Mouse (Mus musculus) ES-E14 (cell line): Measurements from ENCODE around the gene Clybl. TPM values are rescaled to one million over a fixed set of nuclear protein-coding genes. Genes with fewer than 3 reads are reported as not detected.
A peak's percentile ranks its signal among the peaks of the same experiment; 100 is the strongest.

Source experiments
- DNase-seq: peaks from one replicate; pipeline ENCODE4 v3.0.0-alpha.2; 2013; ENCODE audit warnings: low read depth, low spot score
- H3K27ac ChIP-seq: 2 replicates; pipeline ENCODE4 v1.5.1; 2012; ENCODE audit warnings: low read depth, mild to moderate bottlenecking, low read length, moderate library complexity, mixed read lengths; ENCODE audit not compliant: poor library complexity, insufficient read depth, severe bottlenecking
- H3K36me3 ChIP-seq: 2 replicates; pipeline ENCODE4 v1.6.1; 2012; ENCODE audit warnings: mild to moderate bottlenecking, low read length, moderate library complexity, mixed read lengths; ENCODE audit not compliant: control insufficient read depth, poor library complexity, insufficient read depth, severe bottlenecking
- H3K4me1 ChIP-seq, 2 experiments: fragments of 150-350 bp in 1 of 2; sonication (generic) in 1 of 2; 2 replicates each; pipeline ENCODE4 v1.6.1; 2012; ENCODE audit warnings: low read length in 2 of 2, mild to moderate bottlenecking in 1 of 2, mixed read lengths in 1 of 2; ENCODE audit not compliant: control insufficient read depth in 2 of 2, insufficient read depth in 2 of 2, poor library complexity in 1 of 2
- H3K4me3 ChIP-seq, 2 experiments: fragments of 150-350 bp in 1 of 2; sonication (generic) in 1 of 2; 2 replicates each; pipeline ENCODE4 v1.5.1; 2012; ENCODE audit warnings: low read length in 2 of 2, low read depth in 1 of 2, mild to moderate bottlenecking in 1 of 2, mixed read lengths in 1 of 2; ENCODE audit not compliant: insufficient read depth in 1 of 2, poor library complexity in 1 of 2, severe bottlenecking in 1 of 2
- H3K9ac ChIP-seq: 2 replicates; pipeline ENCODE4 v1.6.1; 2012; ENCODE audit warnings: low read depth, mild to moderate bottlenecking, low read length, mixed read lengths; ENCODE audit not compliant: poor library complexity, insufficient read depth, severe bottlenecking
- H3K9me3 ChIP-seq: fragments of 150-350 bp; sonication (generic); 2 replicates; pipeline ENCODE4 v1.6.1; 2012; ENCODE audit warnings: low read depth, mild to moderate bottlenecking, low read length; ENCODE audit not compliant: control insufficient read depth, insufficient read depth
- CHD2 ChIP-seq: IDR thresholded peaks from 2 replicates; pipeline ENCODE4 v1.6.1; 2014; ENCODE audit warnings: mild to moderate bottlenecking, low read depth, low read length, inconsistent platforms
- HCFC1 ChIP-seq: IDR thresholded peaks from 2 replicates; pipeline ENCODE4 v1.6.1; 2012; ENCODE audit warnings: low read length, inconsistent platforms, borderline replicate concordance; ENCODE audit not compliant: insufficient read depth
- MAFK ChIP-seq: IDR thresholded peaks from 2 replicates; pipeline ENCODE4 v1.6.1; 2014; ENCODE audit warnings: mild to moderate bottlenecking, low read depth, low read length, inconsistent platforms; ENCODE audit not compliant: insufficient read depth
- ZC3H11A ChIP-seq: IDR thresholded peaks from 2 replicates; pipeline ENCODE4 v1.6.1; 2012; ENCODE audit warnings: low read depth, mild to moderate bottlenecking, inconsistent platforms, low read length, borderline replicate concordance
- ZNF384 ChIP-seq: IDR thresholded peaks from 2 replicates; pipeline ENCODE4 v1.6.1; 2012; ENCODE audit warnings: low read depth, low read length, inconsistent platforms
- in situ Hi-C, 2 experiments: fragments of 600-800 bp; cut with MboI; formaldehyde crosslinking; loops; one replicate each; pipeline ENCODE4 v1.15.1; 2025; ENCODE audit warnings: low sequenced_read_pairs in 2 of 2, inconsistent platforms in 1 of 2; ENCODE audit not compliant: unreplicated experiment in 2 of 2
- total RNA-seq: library from RNA; depleted of rRNA; stranded (reverse); fragments of 300-350 nt; gene quantifications from 2 replicates; pipeline ENCODE4 v1.2.3, GENCODE M21; 2012

Gene Clybl
- total RNA-seq, 1 experiment: 2.6 TPM

- H3K4me3 ChIP-seq: no peak overlapping the region
- peak; percentile 87 for DNase-seq
- no peak for TF ChIP-seq ZC3H11A
- 0 out of 2 replicates have a peak, but pooled peaks have one; percentile 28 for TF ChIP-seq MAFK
- no peak for TF ChIP-seq ZNF384
- TF ChIP-seq HCFC1: no peak
- TF ChIP-seq CHD2: 0 out of 2 replicates have a peak, but pooled peaks have one; percentile 16
- in situ Hi-C loops: no loop called here
- peaks cover 12 to 21% of the 10 kb centered on the region in 2 experiments for H3K4me1 ChIP-seq
- H3K36me3 ChIP-seq: no peaks in the 10 kb centered on the region; the same call in 1 of the 2 replicates
- H3K9ac ChIP-seq: no peak overlapping the region
- H3K9me3 ChIP-seq: no peaks in the 10 kb centered on the region
- H3K27ac ChIP-seq: peak overlapping the region; percentile 58
Observed at GRCm38 (mm10) chr14:122341591-122342360, 160.3 kb downstream of the Clybl start.

- Histone ChIP-seq H3K27ac (no peak overlapping the region), H3K9me3 (no peaks in the 10 kb centered on the region), H3K9ac (no peak overlapping the region), H3K36me3 (no peaks in the 10 kb centered on the region), H3K4me1 (peaks cover 12 to 18% of the 10 kb centered on the region in 2 experiments), H3K4me3 (no peak overlapping the region)
- no peak for DNase-seq
- TF ChIP-seq ZC3H11A: no peak
- no peak for TF ChIP-seq ZNF384
- no peak for TF ChIP-seq MAFK
- in situ Hi-C loops: no loop called here
Observed at GRCm38 (mm10) chr14:122344272-122345224, 163.0 kb downstream of the Clybl start.

- in situ Hi-C loops: no loop called here
- H3K4me1 ChIP-seq: peaks cover 0 to 2% of the 10 kb centered on the region in 2 experiments; a peak in 1 of 4 replicates
- no peak for DNase-seq
- no peaks in the 10 kb centered on the region for H3K9me3 ChIP-seq
- no peak for TF ChIP-seq ZC3H11A
- TF ChIP-seq HCFC1: no peak
- TF ChIP-seq CHD2: no peak
- no peak for TF ChIP-seq ZNF384
- no peak for TF ChIP-seq MAFK
- H3K27ac ChIP-seq: no peak overlapping the region; the same call in 1 of the 2 replicates
- H3K36me3 ChIP-seq: no peaks in the 10 kb centered on the region
- H3K4me3 ChIP-seq: no peak overlapping the region
- H3K9ac ChIP-seq: no peak overlapping the region
Observed at GRCm38 (mm10) chr14:122348069-122348468, 166.6 kb downstream of the Clybl start.

- TF ChIP-seq MAFK (no peak), ZNF384 (no peak), CHD2 (no peak), HCFC1 (no peak), ZC3H11A (no peak)
- no peaks in the 10 kb centered on the region for H3K36me3 ChIP-seq
- H3K27ac ChIP-seq: no peak overlapping the region
- in situ Hi-C loops: no loop called here
- peaks cover 0 to 4% of the 10 kb centered on the region in 2 experiments; a peak in 1 of 4 replicates for H3K4me1 ChIP-seq
- no peak overlapping the region for H3K9ac ChIP-seq
- DNase-seq: no peak
- no peaks in the 10 kb centered on the region for H3K9me3 ChIP-seq
- H3K4me3 ChIP-seq: no peak overlapping the region
Observed at GRCm38 (mm10) chr14:122349326-122349725, 167.8 kb downstream of the Clybl start.
